In genomic region chr6:125190816-125191215, GRCm38 (mm10) we compare ENCODE assay signal across 8 mouse cellular contexts. TPM values are rescaled to one million over a fixed set of nuclear protein-coding genes. Genes with fewer than 3 reads are reported as not detected.
DNase-seq lines count a peak whose midpoint lies in the region; ATAC-seq and TF ChIP-seq lines count a peak whose summit lies in the region.

No protein-coding gene starts in this region.

- TF ChIP-seq CTCF in bone marrow, adult 2 months (IDR thresholded peaks at IDR 0.05; ENCODE audit: control insufficient read depth, insufficient read depth, low read length) = no peak

- H3K9me3 ChIP-seq in heart, embryonic 13.5 days = no peaks in the 10 kb centered on the region
- H3K9me3 ChIP-seq in hindbrain, embryonic 10.5 days = no peaks in the 10 kb centered on the region
- H3K9me3 ChIP-seq in midbrain, embryonic 11.5 days (ENCODE audit: control insufficient read depth, low read length) = no peaks in the 10 kb centered on the region

- intact Hi-C loops in heart, postnatal 14 days (cut with DNase I) = loop anchor here (5.0 kb wide), 1 partner anchor 44 kb away; the partner anchor contains the start of gene Iffo1
- intact Hi-C loops in left cerebral cortex, postnatal 10 days (cut with DNase I) = loop anchor here (2.0 kb wide), 1 partner anchor 24 kb away; the partner anchor contains the start of gene Gapdh

- no peak for TF ChIP-seq POLR2A in bone marrow, adult 2 months (IDR thresholded peaks at IDR 0.05; ENCODE audit: borderline replicate concordance, control insufficient read depth, low read depth, low read length)

- peak overlapping the region; percentile 100 for H3K27ac ChIP-seq in heart, embryonic 13.5 days (replicated peaks)
- H3K27ac ChIP-seq in bone marrow, adult 2 months (ENCODE audit: control insufficient read depth, insufficient read depth, low read depth, low read length, poor library complexity) = no peak overlapping the region; the same call in 1 of the 2 replicates
- H3K27ac ChIP-seq in hindbrain, embryonic 10.5 days = peak overlapping the region; percentile 99
- peak overlapping the region; percentile 83 for H3K27ac ChIP-seq in midbrain, embryonic 11.5 days (ENCODE audit: low read depth, low read length)

- H3K9ac ChIP-seq in heart, embryonic 13.5 days = peak overlapping the region; percentile 92
- peak overlapping the region; percentile 78 for H3K9ac ChIP-seq in midbrain, embryonic 11.5 days (ENCODE audit: low read length)

- peaks cover 26% of the 10 kb centered on the region for H3K4me1 ChIP-seq in heart, embryonic 13.5 days
- H3K4me1 ChIP-seq in bone marrow, adult 2 months (ENCODE audit: control insufficient read depth, insufficient read depth, low read length) = peaks cover 1% of the 10 kb centered on the region; the same call in 1 of the 2 replicates
- H3K4me1 ChIP-seq in hindbrain, embryonic 10.5 days (replicated peaks) = peaks cover 24% of the 10 kb centered on the region
- H3K4me1 ChIP-seq in midbrain, embryonic 11.5 days (ENCODE audit: control insufficient read depth, insufficient read depth, low read length) = peaks cover 10% of the 10 kb centered on the region

- no peak for ATAC-seq in heart, embryonic 13.5 days (ENCODE audit: extremely low read depth, insufficient number of reproducible peaks, low FRiP score, low TSS enrichment)
- no peak for ATAC-seq in midbrain, embryonic 11.5 days (ENCODE audit: low FRiP score)
- no peak for ATAC-seq in erythroid progenitor cell, adult 5-6 weeks (replicated peaks; ENCODE audit: low FRiP score, poor library complexity, severe bottlenecking)

- peak overlapping the region; percentile 75 for H3K4me3 ChIP-seq in heart, embryonic 13.5 days
- peak overlapping the region; percentile 98 for H3K4me3 ChIP-seq in bone marrow, adult 2 months (replicated peaks; ENCODE audit: control insufficient read depth, low read depth, low read length)
- peak overlapping the region; percentile 73 for H3K4me3 ChIP-seq in hindbrain, embryonic 10.5 days
- peak overlapping the region; percentile 72 for H3K4me3 ChIP-seq in midbrain, embryonic 11.5 days (ENCODE audit: low read depth, low read length)

- no peaks in the 10 kb centered on the region for H3K27me3 ChIP-seq in heart, embryonic 13.5 days (replicated peaks)
- H3K27me3 ChIP-seq in hindbrain, embryonic 10.5 days (ENCODE audit: insufficient read depth, poor library complexity, severe bottlenecking) = no peaks in the 10 kb centered on the region
- H3K27me3 ChIP-seq in midbrain, embryonic 11.5 days (ENCODE audit: control insufficient read depth, insufficient read depth, low read length) = no peaks in the 10 kb centered on the region

- H3K36me3 ChIP-seq in heart, embryonic 13.5 days = peaks cover 65% of the 10 kb centered on the region
- peaks cover 66% of the 10 kb centered on the region for H3K36me3 ChIP-seq in hindbrain, embryonic 10.5 days
- H3K36me3 ChIP-seq in midbrain, embryonic 11.5 days (ENCODE audit: control insufficient read depth, insufficient read depth, low read length) = peaks cover 16% of the 10 kb centered on the region

- no peak for DNase-seq in heart, postnatal 14 days
- DNase-seq in hindbrain, embryonic 10.5 days (ENCODE audit: low spot score) = no peak
- DNase-seq in midbrain, embryonic 11.5 days (ENCODE audit: low spot score, missing footprints) = peak; percentile 87
- DNase-seq in urinary bladder, postnatal 25 days (ENCODE audit: low spot score) = no peak
- no peak for DNase-seq in left cerebral cortex, postnatal 10 days (ENCODE audit: extremely low spot score in 1 of 2, low spot score in 2 of 2)

- peak overlapping the region; percentile 91 for H3K4me2 ChIP-seq in heart, embryonic 13.5 days
- peak overlapping the region; percentile 72 for H3K4me2 ChIP-seq in midbrain, embryonic 11.5 days

RNA-seq across cellular contexts. Expression of gene Ncapd2, which starts 0.7 kb away (rescaled TPM):
- polyA plus RNA-seq in heart, embryonic 13.5 days (2015; fragmentation: Nextera tagmentation; extraction: Ambion mirVana) = 80.3 and 81.8 TPM in 2 replicates
- total RNA-seq in heart, postnatal 14 days (2021) = 10 to 100 TPM; 28.1 to 33.4 TPM
- polyA plus RNA-seq in bone marrow, adult 2 months (2011; ENCODE audit: insufficient read depth, insufficient read length, low replicate concordance, missing spikeins) = 314 and 361 TPM in 2 replicates
- polyA plus RNA-seq in hindbrain, embryonic 10.5 days (2016; fragmentation: Nextera tagmentation; extraction: Ambion mirVana) = 199 and 233 TPM in 2 replicates
- 127 and 140 TPM in 2 replicates for polyA plus RNA-seq in midbrain, embryonic 11.5 days (2014; fragmentation: Nextera tagmentation; extraction: Ambion mirVana)
- 10 to 100 TPM; 31.7 to 32.7 TPM for total RNA-seq in left cerebral cortex, postnatal 10 days (2021)
- total RNA-seq in erythroid progenitor cell, adult 5-6 weeks (2015; ENCODE audit: low replicate concordance) = 953 and 1,019 TPM in 2 replicates
- 924 and 1,011 TPM in 2 replicates for total RNA-seq in erythroid progenitor cell, adult 5-6 weeks (2017; ENCODE audit: low replicate concordance)

RNA-seq across cellular contexts. Expression of gene Mrpl51, which starts 0.8 kb away (rescaled TPM):
- polyA plus RNA-seq in heart, embryonic 13.5 days (2015; fragmentation: Nextera tagmentation; extraction: Ambion mirVana) = 219 and 251 TPM in 2 replicates
- total RNA-seq in heart, postnatal 14 days (2021) = 100 to 1,000 TPM; 279 to 289 TPM
- 153 and 193 TPM in 2 replicates for polyA plus RNA-seq in bone marrow, adult 2 months (2011; ENCODE audit: insufficient read depth, insufficient read length, low replicate concordance, missing spikeins)
- polyA plus RNA-seq in hindbrain, embryonic 10.5 days (2016; fragmentation: Nextera tagmentation; extraction: Ambion mirVana) = 206 and 213 TPM in 2 replicates
- polyA plus RNA-seq in midbrain, embryonic 11.5 days (2014; fragmentation: Nextera tagmentation; extraction: Ambion mirVana) = 200 and 208 TPM in 2 replicates
- 10 to 100 TPM; 70.1 to 78.7 TPM for total RNA-seq in left cerebral cortex, postnatal 10 days (2021)
- total RNA-seq in erythroid progenitor cell, adult 5-6 weeks (2015; ENCODE audit: low replicate concordance) = 63.3 and 85.8 TPM in 2 replicates
- 64.1 and 65.3 TPM in 2 replicates for total RNA-seq in erythroid progenitor cell, adult 5-6 weeks (2017; ENCODE audit: low replicate concordance)

RNA-seq across cellular contexts. Expression of gene Vamp1, which starts 24.5 kb away (rescaled TPM):
- 4.4 and 4.7 TPM in 2 replicates for polyA plus RNA-seq in heart, embryonic 13.5 days (2015; fragmentation: Nextera tagmentation; extraction: Ambion mirVana)
- 1 to 10 TPM; 9.3 to 9.8 TPM for total RNA-seq in heart, postnatal 14 days (2021)
- polyA plus RNA-seq in bone marrow, adult 2 months (2011; ENCODE audit: insufficient read depth, insufficient read length, low replicate concordance, missing spikeins) = 11.3 and 32.6 TPM in 2 replicates
- polyA plus RNA-seq in hindbrain, embryonic 10.5 days (2016; fragmentation: Nextera tagmentation; extraction: Ambion mirVana) = 3.3 and 3.9 TPM in 2 replicates
- polyA plus RNA-seq in midbrain, embryonic 11.5 days (2014; fragmentation: Nextera tagmentation; extraction: Ambion mirVana) = 1.3 and 1.4 TPM in 2 replicates
- 10 to 100 TPM; 25.7 to 26.5 TPM for total RNA-seq in left cerebral cortex, postnatal 10 days (2021)
- 4.7 and 6.7 TPM in 2 replicates for total RNA-seq in erythroid progenitor cell, adult 5-6 weeks (2015; ENCODE audit: low replicate concordance)
- 2.0 and 10.0 TPM in 2 replicates for total RNA-seq in erythroid progenitor cell, adult 5-6 weeks (2017; ENCODE audit: low replicate concordance)

RNA-seq across cellular contexts. Expression of gene Gapdh, which starts 24.5 kb away (rescaled TPM):
- polyA plus RNA-seq in heart, embryonic 13.5 days (2015; fragmentation: Nextera tagmentation; extraction: Ambion mirVana) = 4,266 and 4,534 TPM in 2 replicates
- 1,000 to 10,000 TPM; 3,924 to 4,148 TPM for total RNA-seq in heart, postnatal 14 days (2021)
- 40.4 and 98.2 TPM in 2 replicates for polyA plus RNA-seq in bone marrow, adult 2 months (2011; ENCODE audit: insufficient read depth, insufficient read length, low replicate concordance, missing spikeins)
- 2,613 and 2,865 TPM in 2 replicates for polyA plus RNA-seq in hindbrain, embryonic 10.5 days (2016; fragmentation: Nextera tagmentation; extraction: Ambion mirVana)
- 2,357 and 2,675 TPM in 2 replicates for polyA plus RNA-seq in midbrain, embryonic 11.5 days (2014; fragmentation: Nextera tagmentation; extraction: Ambion mirVana)
- 1,000 to 10,000 TPM; 1,896 to 1,966 TPM for total RNA-seq in left cerebral cortex, postnatal 10 days (2021)
- total RNA-seq in erythroid progenitor cell, adult 5-6 weeks (2015; ENCODE audit: low replicate concordance) = 683 and 752 TPM in 2 replicates
- total RNA-seq in erythroid progenitor cell, adult 5-6 weeks (2017; ENCODE audit: low replicate concordance) = 153 and 228 TPM in 2 replicates

RNA-seq across cellular contexts. Expression of gene Tapbpl, which starts 40.8 kb away (rescaled TPM):
- polyA plus RNA-seq in heart, embryonic 13.5 days (2015; fragmentation: Nextera tagmentation; extraction: Ambion mirVana) = 3.4 and 4.2 TPM in 2 replicates
- 1 to 10 TPM; 4.0 to 4.3 TPM for total RNA-seq in heart, postnatal 14 days (2021)
- polyA plus RNA-seq in bone marrow, adult 2 months (2011; ENCODE audit: insufficient read depth, insufficient read length, low replicate concordance, missing spikeins) = 4.1 and 6.2 TPM in 2 replicates
- polyA plus RNA-seq in hindbrain, embryonic 10.5 days (2016; fragmentation: Nextera tagmentation; extraction: Ambion mirVana) = 1.9 TPM in 2 replicates
- polyA plus RNA-seq in midbrain, embryonic 11.5 days (2014; fragmentation: Nextera tagmentation; extraction: Ambion mirVana) = 1.2 and 1.6 TPM in 2 replicates
- 1 to 10 TPM; 2.4 to 2.5 TPM for total RNA-seq in left cerebral cortex, postnatal 10 days (2021)
- total RNA-seq in erythroid progenitor cell, adult 5-6 weeks (2015; ENCODE audit: low replicate concordance) = 0.84 and 1.8 TPM in 2 replicates
- total RNA-seq in erythroid progenitor cell, adult 5-6 weeks (2017; ENCODE audit: low replicate concordance) = 6.7 and 6.8 TPM in 2 replicates
